Mouse (Mus musculus): ENCODE measurements around the gene Cpox. TPM values are rescaled to one million over a fixed set of nuclear protein-coding genes. Genes with fewer than 3 reads are reported as not detected.

The Cpox gene
- total RNA-seq, 2 experiments from 2014 or later = 410 to 412 TPM

- ATAC-seq (replicated peaks; ENCODE audit: low FRiP score, poor library complexity, severe bottlenecking) = no peak
These were observed 24.0 kb downstream of the Cpox start for GRCm38 (mm10) chr16:58694091-58694490.

- no peak for ATAC-seq (replicated peaks; ENCODE audit: low FRiP score, poor library complexity, severe bottlenecking)
These were observed 26.7 kb downstream of the Cpox start for GRCm38 (mm10) chr16:58696796-58697195.

GRCm38 (mm10) chr16:58697261-58697660 is 27.2 kb downstream of the Cpox start:
- ATAC-seq (replicated peaks; ENCODE audit: low FRiP score, poor library complexity, severe bottlenecking) = peak; percentile 25; the same call in 1 of the 2 replicates

GRCm38 (mm10) chr16:58700174-58700573 is 30.1 kb downstream of the Cpox start:
- no peak for ATAC-seq (replicated peaks; ENCODE audit: low FRiP score, poor library complexity, severe bottlenecking)

GRCm38 (mm10) chr16:58700816-58701424 is 30.8 kb downstream of the Cpox start:
- ATAC-seq (replicated peaks; ENCODE audit: low FRiP score, poor library complexity, severe bottlenecking) = no peak

GRCm38 (mm10) chr16:58701779-58702178 is 31.7 kb downstream of the Cpox start:
- no peak for ATAC-seq (replicated peaks; ENCODE audit: low FRiP score, poor library complexity, severe bottlenecking)

- no peak for ATAC-seq (replicated peaks; ENCODE audit: low FRiP score, poor library complexity, severe bottlenecking)
These were observed 32.3 kb downstream of the Cpox start for GRCm38 (mm10) chr16:58702329-58702932.

GRCm38 (mm10) chr16:58703382-58704124 is 33.5 kb downstream of the Cpox start:
- no peak for ATAC-seq (replicated peaks; ENCODE audit: low FRiP score, poor library complexity, severe bottlenecking)

- no peak for ATAC-seq (replicated peaks; ENCODE audit: low FRiP score, poor library complexity, severe bottlenecking)
These were observed 34.9 kb downstream of the Cpox start for GRCm38 (mm10) chr16:58704999-58705398.

GRCm38 (mm10) chr16:58707276-58707905 is 37.3 kb downstream of the Cpox start:
- ATAC-seq (replicated peaks; ENCODE audit: low FRiP score, poor library complexity, severe bottlenecking) = no peak

GRCm38 (mm10) chr16:58708601-58709475 is 38.7 kb downstream of the Cpox start:
- ATAC-seq (replicated peaks; ENCODE audit: low FRiP score, poor library complexity, severe bottlenecking) = no peak

GRCm38 (mm10) chr16:58709536-58709935 is 39.4 kb downstream of the Cpox start:
- no peak for ATAC-seq (replicated peaks; ENCODE audit: low FRiP score, poor library complexity, severe bottlenecking)

GRCm38 (mm10) chr16:58712221-58712620 is 42.1 kb downstream of the Cpox start:
- no peak for ATAC-seq (replicated peaks; ENCODE audit: low FRiP score, poor library complexity, severe bottlenecking)

- ATAC-seq (replicated peaks; ENCODE audit: low FRiP score, poor library complexity, severe bottlenecking) = no peak
These were observed 43.0 kb downstream of the Cpox start for GRCm38 (mm10) chr16:58713128-58713527.

GRCm38 (mm10) chr16:58715018-58715417 is 44.9 kb downstream of the Cpox start:
- ATAC-seq (replicated peaks; ENCODE audit: low FRiP score, poor library complexity, severe bottlenecking) = no peak

- ATAC-seq (replicated peaks; ENCODE audit: low FRiP score, poor library complexity, severe bottlenecking) = no peak
These were observed 48.6 kb downstream of the Cpox start, which contains the start of gene Gpr15 for GRCm38 (mm10) chr16:58718666-58719120. Gpr15 (minus strand) TSS chr16:58719070.

- no peak for ATAC-seq (replicated peaks; ENCODE audit: low FRiP score, poor library complexity, severe bottlenecking)
These were observed 52.2 kb downstream of the Cpox start for GRCm38 (mm10) chr16:58722292-58722691.

GRCm38 (mm10) chr16:58726680-58727476 is 56.8 kb downstream of the Cpox start:
- no peak for ATAC-seq (replicated peaks; ENCODE audit: low FRiP score, poor library complexity, severe bottlenecking)

Measured in erythroblast, adult 5-6 weeks (primary cell).